Mouse (Mus musculus): Measurements from ENCODE around the gene Pax5.

DNA sequence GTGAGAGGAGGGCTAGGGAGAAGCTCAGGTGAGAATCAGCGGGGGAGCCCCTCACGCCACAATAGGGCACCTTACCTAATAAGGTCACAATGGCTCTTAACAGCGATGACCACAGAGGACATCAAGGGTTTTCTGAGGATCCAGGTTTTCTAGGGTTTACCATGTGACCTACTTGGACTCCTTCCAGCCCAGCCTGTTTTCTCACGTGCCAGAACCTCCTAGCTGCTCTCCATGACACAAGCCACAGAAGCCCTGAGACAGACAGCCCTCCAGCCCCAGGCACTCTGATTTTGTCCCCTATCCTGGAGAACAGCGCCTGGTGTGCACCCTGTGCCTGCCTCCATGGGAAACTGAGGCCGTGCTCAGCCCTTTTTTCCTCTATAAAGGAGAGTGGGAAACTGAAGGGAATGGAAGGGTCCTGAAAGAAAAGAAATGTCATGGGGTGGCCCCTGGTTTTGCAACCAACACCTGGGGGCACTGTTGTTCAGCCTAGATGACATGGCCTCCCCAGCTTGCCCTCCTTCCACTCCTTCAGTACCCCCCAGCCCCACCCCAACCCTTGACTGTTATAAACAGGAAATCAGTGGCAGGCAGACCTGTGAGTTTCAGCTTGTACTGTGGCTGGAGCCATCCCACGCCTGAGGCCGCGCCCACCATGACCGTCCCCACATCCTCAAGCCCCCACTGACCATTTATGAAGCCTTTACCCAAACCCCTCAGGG is 37.9 kb downstream of the Pax5 start:
- TF ChIP-seq CTCF (IDR thresholded peaks at IDR 0.05) (no peak), EP300 (IDR thresholded peaks at IDR 0.05) (no peak)
